Mouse (Mus musculus): ENCODE measurements around the gene Tmc6. TPM values are rescaled to one million over a fixed set of nuclear protein-coding genes. Genes with fewer than 3 reads are reported as not detected.
A peak's percentile ranks its signal among the peaks of the same experiment; 100 is the strongest.
"Not testable (repeated sequence)": the region's sequence is repeated elsewhere in the genome, so short reads cannot be mapped to it uniquely, and the experiment has no call there.

Tmc6 gene
- total RNA-seq, 2 experiments from 2014 or later = 5.9 to 10.6 TPM

GRCm38 (mm10) chr11:117813867-117814266 lies 31.9 kb upstream of the Tmc6 start:
- no peak for DNase-seq (ENCODE audit: low spot score in 2 of 2)

GRCm38 (mm10) chr11:117810401-117811046 lies 28.5 kb upstream of the Tmc6 start:
- peak; percentile 36 to 67 for DNase-seq (ENCODE audit: low spot score in 2 of 2)

- peak in 1 of 2 experiments; percentile 30 for DNase-seq (ENCODE audit: low spot score in 2 of 2)
These were observed 27.7 kb upstream of the Tmc6 start, which contains the start of the genes Gm20708 and Syngr2 for GRCm38 (mm10) chr11:117809407-117810311. TSS of gene Gm20708 (plus strand) at chr11:117809668. TSS of gene Syngr2 (plus strand) at chr11:117809668.

GRCm38 (mm10) chr11:117806781-117807180 lies 24.8 kb upstream of the Tmc6 start:
- no peak for DNase-seq (ENCODE audit: low spot score in 2 of 2)

GRCm38 (mm10) chr11:117803166-117803688 lies 21.2 kb upstream of the Tmc6 start:
- no peak for DNase-seq (ENCODE audit: low spot score in 2 of 2)

GRCm38 (mm10) chr11:117801650-117802049 lies 19.7 kb upstream of the Tmc6 start:
- DNase-seq (ENCODE audit: low spot score in 2 of 2) = no peak

GRCm38 (mm10) chr11:117800038-117800437 lies 18.0 kb upstream of the Tmc6 start:
- no peak for DNase-seq (ENCODE audit: low spot score in 2 of 2)

GRCm38 (mm10) chr11:117799174-117799573 lies 17.2 kb upstream of the Tmc6 start:
- DNase-seq (ENCODE audit: low spot score in 2 of 2) = no peak

- DNase-seq (ENCODE audit: low spot score in 2 of 2) = no peak
These were observed 16.2 kb upstream of the Tmc6 start for GRCm38 (mm10) chr11:117798160-117798541.

GRCm38 (mm10) chr11:117797511-117798159 lies 15.6 kb upstream of the Tmc6 start, which contains the start of gene 6030468B19Rik:
TSS of gene 6030468B19Rik (plus strand) at chr11:117797660.
- DNase-seq (ENCODE audit: low spot score in 2 of 2) = no peak

GRCm38 (mm10) chr11:117796954-117797353 lies 15.0 kb upstream of the Tmc6 start:
- no peak for DNase-seq (ENCODE audit: low spot score in 2 of 2)

GRCm38 (mm10) chr11:117794035-117794551 lies 12.1 kb upstream of the Tmc6 start:
- no peak for DNase-seq (ENCODE audit: low spot score in 2 of 2)

- no peak for DNase-seq (ENCODE audit: low spot score in 2 of 2)
These were observed 10.4 kb upstream of the Tmc6 start for GRCm38 (mm10) chr11:117792281-117792888.

- no peak for DNase-seq (ENCODE audit: low spot score in 2 of 2)
These were observed 9.4 kb upstream of the Tmc6 start for GRCm38 (mm10) chr11:117791441-117791761.

GRCm38 (mm10) chr11:117790703-117791440 lies 8.9 kb upstream of the Tmc6 start:
- no peak for DNase-seq (ENCODE audit: low spot score in 2 of 2)

GRCm38 (mm10) chr11:117790286-117790685 lies 8.3 kb upstream of the Tmc6 start:
- DNase-seq (ENCODE audit: low spot score in 2 of 2) = peak in 1 of 2 experiments; percentile 70

GRCm38 (mm10) chr11:117788481-117788880 lies 6.5 kb upstream of the Tmc6 start:
- not testable (repeated sequence) for DNase-seq (ENCODE audit: low spot score in 2 of 2)

GRCm38 (mm10) chr11:117786294-117786693 lies 4.3 kb upstream of the Tmc6 start:
- DNase-seq (ENCODE audit: low spot score in 2 of 2) = peak in 1 of 2 experiments; percentile 77

GRCm38 (mm10) chr11:117783683-117784309 lies 1.8 kb upstream of the Tmc6 start:
- no peak for DNase-seq (ENCODE audit: low spot score in 2 of 2)

GRCm38 (mm10) chr11:117783089-117783488 lies 1.1 kb upstream of the Tmc6 start:
- DNase-seq (ENCODE audit: low spot score in 2 of 2) = no peak

Data from layer of hippocampus, adult 18-20 months (tissue).